Mouse (Mus musculus) hindbrain, embryonic 16.5 days (tissue): ENCODE results near the gene Sox5. TPM values are rescaled to one million over a fixed set of nuclear protein-coding genes. Genes with fewer than 3 reads are reported as not detected.

Experiments
- ATAC-seq: fragments of 200-750 bp; cut with Nextera tagmentation; 2 replicates; pipeline ENCODE4 v1.8.0; 2017; ENCODE audit warnings: moderate TSS enrichment, moderate library complexity
- H3K27ac ChIP-seq: fragments of 300-500 bp; sonication (generic); 2 replicates; pipeline ENCODE4 v1.5.1; 2014; ENCODE audit warnings: low read depth, mild to moderate bottlenecking, control low read depth, low read length, moderate library complexity
- H3K27me3 ChIP-seq: fragments of 300-500 bp; sonication (generic); replicated peaks from 2 replicates; pipeline ENCODE4 v1.6.1; 2014; ENCODE audit warnings: low read length; ENCODE audit not compliant: control insufficient read depth, insufficient read depth
- H3K36me3 ChIP-seq: fragments of 300-500 bp; sonication (generic); 2 replicates; pipeline ENCODE4 v1.6.1; 2014; ENCODE audit warnings: mild to moderate bottlenecking, low read length, moderate library complexity, mixed read lengths; ENCODE audit not compliant: control insufficient read depth, insufficient read depth
- H3K4me1 ChIP-seq: fragments of 300-500 bp; sonication (generic); 2 replicates; pipeline ENCODE4 v1.6.1; 2014; ENCODE audit warnings: low read depth, low read length; ENCODE audit not compliant: control insufficient read depth, insufficient read depth
- H3K4me2 ChIP-seq: fragments of 300-500 bp; sonication (generic); 2 replicates; pipeline ENCODE4 v1.6.1; 2014; ENCODE audit warnings: mild to moderate bottlenecking, low read length, control low read depth, moderate library complexity
- H3K4me3 ChIP-seq: fragments of 300-500 bp; sonication (generic); 2 replicates; pipeline ENCODE4 v1.5.1; 2014; ENCODE audit warnings: mild to moderate bottlenecking, low read length, control low read depth, moderate library complexity
- H3K9ac ChIP-seq: fragments of 300-500 bp; sonication (generic); 2 replicates; pipeline ENCODE4 v1.6.1; 2014; ENCODE audit warnings: low read depth, mild to moderate bottlenecking, control low read depth, low read length, moderate library complexity
- H3K9me3 ChIP-seq: fragments of 300-500 bp; sonication (generic); 2 replicates; pipeline ENCODE4 v1.6.1; 2014; ENCODE audit warnings: mild to moderate bottlenecking, low read length, moderate library complexity; ENCODE audit not compliant: control insufficient read depth
- WGBS: fragments of 180-500 bp; shearing (Covaris S2); extraction: QIAGEN DNeasy Blood & Tissue Kit; methylation state at CpG from one replicate; pipeline ENCODE4 v1.1.7; 2014; 5-methylcytosine and 5-hydroxymethylcytosine counted together
- polyA plus RNA-seq: library from polyadenylated mRNA; unstranded; fragments of >200 nt; fragmentation: Nextera tagmentation; extraction: Ambion mirVana; gene quantifications from 2 replicates; pipeline ENCODE4 v1.2.1, GENCODE M21; 2015

Sox5 gene
- polyA plus RNA-seq, 1 experiment from 2014 or later, result 40.7 TPM

DNA sequence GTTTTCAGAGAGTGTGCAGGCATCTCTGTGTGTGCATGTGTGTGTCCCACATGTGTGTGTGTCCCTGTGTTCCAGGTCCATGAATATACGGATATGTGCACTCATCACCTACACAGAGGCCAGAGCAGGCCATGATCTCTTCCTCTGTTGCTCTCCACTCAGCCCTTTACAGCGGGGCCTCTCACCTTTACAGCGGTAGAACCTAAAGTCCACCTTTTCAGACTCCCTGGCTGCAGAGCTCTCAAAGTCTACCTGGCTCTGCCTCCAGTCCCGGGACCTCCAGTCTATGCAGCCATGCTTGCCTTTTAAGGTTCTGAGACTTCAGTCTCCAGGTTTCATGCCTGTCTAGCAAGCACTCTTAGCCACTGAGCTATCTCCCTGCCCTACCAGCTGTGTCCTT, 26.5 kb downstream of the Sox5 start:
- no peaks in the 10 kb centered on the region for H3K4me1 ChIP-seq
- no peak overlapping the region for H3K4me2 ChIP-seq
- no peak overlapping the region for H3K9ac ChIP-seq
- H3K36me3 ChIP-seq, result no peaks in the 10 kb centered on the region
- WGBS, result 95% methylated on average over 4 of the region's 4 CpGs
- ATAC-seq, result no peak
- H3K9me3 ChIP-seq, result no peaks in the 10 kb centered on the region; the same call in 1 of the 2 replicates
- H3K27me3 ChIP-seq, result no peaks in the 10 kb centered on the region
- H3K27ac ChIP-seq, result no peak overlapping the region
- no peak overlapping the region for H3K4me3 ChIP-seq

DNA sequence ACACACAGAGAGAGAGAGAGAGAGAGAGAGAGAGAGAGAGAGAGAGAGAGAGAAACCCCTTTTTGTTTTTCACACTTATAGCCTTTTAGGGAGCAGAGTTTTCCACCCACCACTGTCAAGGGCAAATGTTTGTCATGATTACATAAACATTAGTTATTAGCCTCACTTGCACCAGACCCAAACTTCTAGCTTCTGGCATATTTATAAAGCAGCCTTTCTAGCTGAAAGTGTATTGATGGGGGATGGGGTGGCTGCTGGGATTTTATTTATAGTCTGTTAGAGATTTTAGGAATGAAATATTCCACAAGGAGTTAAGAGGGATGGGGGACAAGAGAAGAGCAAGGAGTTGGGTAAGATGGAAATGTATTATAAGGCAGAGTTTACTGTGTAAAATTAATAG, 27.4 kb downstream of the Sox5 start:
- H3K27ac ChIP-seq, result no peak overlapping the region
- H3K4me3 ChIP-seq, result no peak overlapping the region
- no peak for ATAC-seq
- H3K9ac ChIP-seq, result no peak overlapping the region
- no peaks in the 10 kb centered on the region for H3K4me1 ChIP-seq
- no peak overlapping the region for H3K4me2 ChIP-seq
- H3K36me3 ChIP-seq, result no peaks in the 10 kb centered on the region
- no peaks in the 10 kb centered on the region; the same call in 1 of the 2 replicates for H3K9me3 ChIP-seq
- no peaks in the 10 kb centered on the region for H3K27me3 ChIP-seq

DNA sequence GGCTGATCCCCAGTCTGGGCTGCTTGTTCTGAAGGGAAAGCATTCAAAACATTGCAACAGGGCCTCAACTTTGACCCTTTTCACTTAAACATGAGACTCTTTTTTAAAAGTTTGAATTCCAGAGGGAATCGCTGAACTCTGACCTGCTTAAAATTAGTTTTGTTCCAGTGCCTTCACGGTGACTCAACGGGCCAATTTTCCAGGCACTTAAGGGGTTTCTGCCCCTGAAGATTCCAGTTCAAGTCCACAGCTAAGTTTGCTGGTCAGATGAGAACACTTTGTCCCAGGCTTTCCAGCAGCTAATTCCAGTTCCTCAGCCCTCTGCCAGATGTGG, 27.8 kb downstream of the Sox5 start:
- no peaks in the 10 kb centered on the region for H3K27me3 ChIP-seq
- no peak overlapping the region for H3K4me2 ChIP-seq
- no peak overlapping the region for H3K9ac ChIP-seq
- no peaks in the 10 kb centered on the region; the same call in 1 of the 2 replicates for H3K9me3 ChIP-seq
- whole genome bisulfite sequencing, result 8% methylated on average over 3 of the region's 3 CpGs
- ATAC-seq, result no peak
- no peaks in the 10 kb centered on the region for H3K4me1 ChIP-seq
- H3K36me3 ChIP-seq, result no peaks in the 10 kb centered on the region
- H3K27ac ChIP-seq, result no peak overlapping the region
- H3K4me3 ChIP-seq, result no peak overlapping the region

DNA sequence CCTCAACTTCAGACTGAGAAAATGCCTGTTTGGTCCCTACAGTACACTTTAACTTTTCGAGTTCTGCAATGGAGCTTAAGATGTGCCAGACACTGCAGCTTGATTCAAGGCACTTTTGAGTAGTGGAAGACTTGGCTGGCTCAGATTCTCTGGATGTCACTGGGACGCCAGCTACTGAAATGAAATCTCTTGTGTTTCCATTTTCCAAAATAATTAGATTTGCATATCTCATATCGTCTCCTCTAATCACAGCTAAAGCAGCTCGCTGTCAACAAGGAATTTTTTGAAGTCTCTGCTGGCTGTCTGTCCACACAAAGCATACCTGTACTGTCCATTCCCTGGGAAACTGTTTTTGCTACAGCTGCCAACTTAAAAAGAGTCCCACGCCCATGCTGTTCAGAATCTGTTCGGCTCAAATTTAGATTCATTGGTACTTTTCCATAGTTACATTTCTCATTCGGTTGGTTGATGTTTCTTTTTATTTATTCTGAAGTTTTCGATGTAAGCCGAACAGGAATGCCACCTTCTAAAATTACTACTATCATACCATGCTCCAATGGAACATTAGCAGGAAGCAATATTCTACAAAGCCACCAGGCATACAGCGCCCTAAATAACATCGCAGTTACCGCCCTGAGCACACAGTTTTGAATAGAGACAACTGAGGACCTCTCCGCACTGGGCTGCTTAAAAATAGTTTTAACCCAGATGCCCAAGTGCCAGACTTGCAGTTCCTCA, 28.4 kb downstream of the Sox5 start:
- H3K9me3 ChIP-seq, result no peaks in the 10 kb centered on the region; the same call in 1 of the 2 replicates
- no peak overlapping the region for H3K4me3 ChIP-seq
- H3K36me3 ChIP-seq, result no peaks in the 10 kb centered on the region
- H3K4me2 ChIP-seq, result no peak overlapping the region
- ATAC-seq, result no peak
- H3K27me3 ChIP-seq, result no peaks in the 10 kb centered on the region
- no peak overlapping the region for H3K9ac ChIP-seq
- 65% methylated on average over 13 of the region's 13 CpGs for WGBS
- no peaks in the 10 kb centered on the region for H3K4me1 ChIP-seq
- H3K27ac ChIP-seq, result no peak overlapping the region

DNA sequence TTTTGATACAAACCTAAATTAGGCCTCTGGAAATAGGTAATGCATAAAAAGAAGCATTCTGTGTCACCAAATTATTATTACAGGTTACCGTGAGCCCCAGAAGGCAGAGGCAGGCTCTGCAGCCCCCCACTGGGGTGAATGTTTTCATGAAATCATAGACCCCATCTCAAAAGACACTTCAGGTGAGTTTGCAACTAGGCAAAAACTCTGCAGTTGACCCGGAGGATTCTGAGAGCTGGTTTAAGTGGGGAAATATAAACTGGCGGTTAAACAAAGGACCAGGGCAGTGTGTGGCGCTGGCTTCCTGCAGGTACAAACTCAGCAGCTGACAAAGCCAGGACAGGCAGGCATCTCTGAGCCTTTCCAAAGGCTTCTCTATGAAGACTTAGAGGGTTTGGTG, 30.2 kb downstream of the Sox5 start:
- H3K27me3 ChIP-seq, result no peaks in the 10 kb centered on the region
- 86% methylated on average over 4 of the region's 4 CpGs for WGBS
- no peak for ATAC-seq
- H3K27ac ChIP-seq, result no peak overlapping the region
- no peaks in the 10 kb centered on the region; the same call in 1 of the 2 replicates for H3K9me3 ChIP-seq
- H3K4me2 ChIP-seq, result no peak overlapping the region
- no peaks in the 10 kb centered on the region for H3K36me3 ChIP-seq
- no peak overlapping the region for H3K4me3 ChIP-seq
- no peaks in the 10 kb centered on the region for H3K4me1 ChIP-seq
- no peak overlapping the region for H3K9ac ChIP-seq

DNA sequence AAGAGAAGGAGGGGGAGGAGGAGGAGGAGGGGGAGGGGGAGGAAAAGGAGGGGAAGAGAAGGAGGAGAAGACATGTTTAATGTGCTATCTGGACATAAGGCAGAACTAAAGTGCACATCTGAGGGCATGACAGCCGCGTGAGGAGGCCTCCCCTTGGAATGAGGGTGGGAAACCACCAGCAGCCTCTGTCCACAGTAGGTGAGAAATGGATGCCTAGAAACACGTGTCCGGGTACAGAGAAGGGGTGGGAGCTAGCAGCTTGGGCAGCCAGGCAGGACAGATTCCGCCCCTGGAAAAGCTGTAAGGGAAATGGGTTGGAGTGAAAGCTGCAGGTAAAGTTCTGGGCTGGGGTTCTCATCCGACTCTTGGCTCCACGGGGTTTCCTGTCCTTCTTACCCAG, 31.6 kb downstream of the Sox5 start:
- WGBS, result 61% methylated on average over 7 of the region's 7 CpGs

DNA sequence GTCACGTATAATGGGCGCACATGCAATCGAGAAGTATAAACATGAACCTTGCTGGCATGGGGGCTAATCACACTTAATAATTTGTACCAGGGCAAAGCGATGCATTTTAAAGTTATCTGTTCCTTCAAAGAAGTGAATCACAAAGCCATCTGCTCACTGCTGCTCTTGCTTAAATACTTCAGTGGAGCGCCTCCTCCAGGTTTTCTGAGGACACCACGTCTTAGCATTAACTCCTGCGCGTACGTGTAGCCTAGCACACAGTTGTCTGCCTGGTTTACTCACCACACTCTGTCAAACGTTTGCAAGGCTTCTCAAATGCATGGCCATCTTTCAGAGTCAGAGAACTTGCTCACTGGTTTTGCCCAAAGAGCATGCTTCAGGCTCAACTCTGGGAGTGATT, 35.3 kb downstream of the Sox5 start:
- 93% methylated on average over 10 of the region's 10 CpGs for WGBS
- no peaks in the 10 kb centered on the region for H3K9me3 ChIP-seq

More for the DNA sequence above, 31.6 kb downstream of the Sox5 start:
- no peaks in the 10 kb centered on the region; the same call in 1 of the 2 replicates for H3K9me3 ChIP-seq
- H3K4me1 ChIP-seq, result no peaks in the 10 kb centered on the region
- no peak overlapping the region for H3K4me2 ChIP-seq
- H3K27me3 ChIP-seq, result no peaks in the 10 kb centered on the region
- H3K4me3 ChIP-seq, result no peak overlapping the region
- ATAC-seq, result no peak
- no peaks in the 10 kb centered on the region for H3K36me3 ChIP-seq
- no peak overlapping the region for H3K9ac ChIP-seq
- H3K27ac ChIP-seq, result no peak overlapping the region

DNA sequence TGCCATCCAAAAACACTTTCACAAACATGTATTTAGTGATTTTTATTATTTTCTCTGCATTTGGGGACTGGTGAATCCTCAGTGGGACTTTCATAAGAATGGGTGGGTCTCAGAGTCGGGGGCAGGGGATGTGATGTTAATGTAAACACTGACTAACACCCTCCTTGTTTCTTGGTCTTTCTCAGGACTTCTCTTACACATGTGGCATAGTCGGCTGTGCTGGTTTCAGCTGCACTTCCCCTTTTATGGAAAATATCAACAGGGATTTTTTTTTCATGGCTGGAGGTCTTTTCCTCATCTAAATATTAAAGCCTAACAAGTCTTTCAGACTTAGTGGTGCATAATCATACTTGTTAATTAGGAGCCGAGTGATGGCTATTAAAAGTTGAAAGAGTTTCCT, 39.2 kb downstream of the Sox5 start:
- H3K4me2 ChIP-seq, result no peak overlapping the region
- 51% methylated on average over 3 of the region's 3 CpGs for WGBS

More for the DNA sequence above, 35.3 kb downstream of the Sox5 start:
- H3K4me1 ChIP-seq, result no peaks in the 10 kb centered on the region
- no peak overlapping the region for H3K9ac ChIP-seq
- H3K36me3 ChIP-seq, result no peaks in the 10 kb centered on the region
- no peak overlapping the region for H3K4me3 ChIP-seq
- ATAC-seq, result no peak
- no peaks in the 10 kb centered on the region for H3K27me3 ChIP-seq
- no peak overlapping the region for H3K27ac ChIP-seq
- no peak overlapping the region for H3K4me2 ChIP-seq

DNA sequence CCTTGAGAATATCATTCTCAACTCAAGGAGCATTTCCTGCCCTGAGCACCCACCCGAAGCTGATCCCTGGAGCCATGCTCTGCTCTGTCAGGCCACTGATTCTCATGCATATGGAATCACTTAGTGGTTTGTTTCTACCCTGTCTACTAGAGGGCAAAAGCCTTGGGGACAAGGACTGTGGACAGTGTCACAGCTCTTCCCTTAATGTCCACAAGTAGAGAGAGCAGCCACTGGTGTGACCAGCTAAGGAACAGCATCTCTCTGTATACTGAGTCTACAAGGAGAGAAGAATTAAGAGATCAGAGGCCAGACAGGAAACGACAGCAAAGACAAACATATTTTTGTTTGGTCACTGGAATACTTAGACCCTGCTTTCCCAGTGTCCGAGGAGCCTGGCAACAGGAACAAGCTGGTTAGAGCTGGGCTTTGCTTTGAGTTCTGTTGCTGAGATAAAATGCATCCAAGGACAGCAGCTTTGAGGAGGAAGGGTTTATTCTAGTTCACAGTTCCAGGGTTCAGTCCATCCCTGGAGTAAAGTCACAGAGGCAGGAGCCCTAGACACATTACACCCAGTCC, 40.6 kb downstream of the Sox5 start:
- 63% methylated on average over 3 of the region's 3 CpGs for WGBS
- no peaks in the 10 kb centered on the region for H3K27me3 ChIP-seq
- ATAC-seq, result no peak

More for the DNA sequence above, 39.2 kb downstream of the Sox5 start:
- H3K4me3 ChIP-seq, result no peak overlapping the region
- ATAC-seq, result no peak
- no peak overlapping the region for H3K27ac ChIP-seq
- H3K9ac ChIP-seq, result no peak overlapping the region
- H3K4me1 ChIP-seq, result no peaks in the 10 kb centered on the region
- H3K27me3 ChIP-seq, result no peaks in the 10 kb centered on the region
- H3K9me3 ChIP-seq, result no peaks in the 10 kb centered on the region
- H3K36me3 ChIP-seq, result no peaks in the 10 kb centered on the region

More for the DNA sequence above, 40.6 kb downstream of the Sox5 start:
- Histone ChIP-seq H3K36me3 (no peaks in the 10 kb centered on the region), H3K4me3 (no peak overlapping the region), H3K9ac (no peak overlapping the region), H3K4me1 (no peaks in the 10 kb centered on the region), H3K4me2 (no peak overlapping the region), H3K27ac (no peak overlapping the region), H3K9me3 (no peaks in the 10 kb centered on the region)
